Mouse (Mus musculus) right cerebral cortex, postnatal 25 days (tissue): ENCODE results near the gene Babam1.

Experiments
- DNase-seq: peaks from one replicate; pipeline ENCODE4 v3.0.0; 2022

Babam1 gene

GRCm38 (mm10) chr8:71381421-71381970 is 15.2 kb upstream of the Babam1 start, which contains the start of gene Nr2f6:
Gene Nr2f6, minus strand, starts transcription at chr8:71381960.
- peak; percentile 61 for DNase-seq

GRCm38 (mm10) chr8:71381971-71382961 is 14.4 kb upstream of the Babam1 start:
- DNase-seq = peak; percentile 75

- no peak for DNase-seq
Measured at GRCm38 (mm10) chr8:71383396-71383795, 13.3 kb upstream of the Babam1 start.

- no peak for DNase-seq
Measured at GRCm38 (mm10) chr8:71383860-71384259, 12.8 kb upstream of the Babam1 start.

GRCm38 (mm10) chr8:71385212-71385835 is 11.3 kb upstream of the Babam1 start:
- DNase-seq = no peak

GRCm38 (mm10) chr8:71388267-71388666 is 8.4 kb upstream of the Babam1 start:
- DNase-seq = no peak

GRCm38 (mm10) chr8:71391696-71392095 is 5.0 kb upstream of the Babam1 start:
- DNase-seq = no peak

GRCm38 (mm10) chr8:71392391-71392790 is 4.3 kb upstream of the Babam1 start:
- DNase-seq = no peak

GRCm38 (mm10) chr8:71392871-71393270 is 3.8 kb upstream of the Babam1 start:
- DNase-seq = no peak

- no peak for DNase-seq
Measured at GRCm38 (mm10) chr8:71394481-71394880, 2.2 kb upstream of the Babam1 start.

GRCm38 (mm10) chr8:71395071-71395470 is 1.6 kb upstream of the Babam1 start:
- DNase-seq = peak; percentile 2

GRCm38 (mm10) chr8:71395629-71396028 is 1.0 kb upstream of the Babam1 start, which contains the start of gene Ushbp1:
Gene Ushbp1, minus strand, starts transcription at chr8:71395802.
- no peak for DNase-seq

GRCm38 (mm10) chr8:71397701-71398100 is 1.0 kb downstream of the Babam1 start:
- no peak for DNase-seq

GRCm38 (mm10) chr8:71400826-71401225 is 4.2 kb downstream of the Babam1 start:
- no peak for DNase-seq

- DNase-seq = no peak
Measured at GRCm38 (mm10) chr8:71401454-71401853, 4.8 kb downstream of the Babam1 start.

GRCm38 (mm10) chr8:71402446-71402964 is 5.8 kb downstream of the Babam1 start:
- no peak for DNase-seq

GRCm38 (mm10) chr8:71403107-71403885 is 6.6 kb downstream of the Babam1 start:
- DNase-seq = no peak

- no peak for DNase-seq
Measured at GRCm38 (mm10) chr8:71404011-71404410, 7.3 kb downstream of the Babam1 start.

- no peak for DNase-seq
Measured at GRCm38 (mm10) chr8:71404951-71405351, 8.3 kb downstream of the Babam1 start.

GRCm38 (mm10) chr8:71405401-71406098 is 8.9 kb downstream of the Babam1 start, which contains the start of gene Ankle1:
Gene Ankle1, plus strand, starts transcription at chr8:71406010.
- DNase-seq = peak; percentile 91
